Mouse (Mus musculus) olfactory bulb, adult 2 months (tissue): ENCODE results near the gene Crocc.

ENCODE experiments used
- CTCF ChIP-seq: fragments of 200-500 bp; IDR thresholded peaks from 2 replicates; pipeline ENCODE4 v1.5.1; 2012; ENCODE audit warnings: low read depth, mild to moderate bottlenecking, low read length, moderate library complexity; ENCODE audit not compliant: insufficient read depth
- POLR2A ChIP-seq: fragments of 200-500 bp; IDR thresholded peaks from 2 replicates; pipeline ENCODE4 v1.6.1; 2012; ENCODE audit warnings: mild to moderate bottlenecking, low read depth, low read length, moderate library complexity; ENCODE audit not compliant: insufficient read depth

GRCm38 (mm10) chr4:141041117-141041516, 19.2 kb downstream of the Crocc start:
- TF ChIP-seq CTCF (no peak), POLR2A (no peak)
